ENCODE assay signal across 21 mouse cellular contexts in the genomic region with DNA sequence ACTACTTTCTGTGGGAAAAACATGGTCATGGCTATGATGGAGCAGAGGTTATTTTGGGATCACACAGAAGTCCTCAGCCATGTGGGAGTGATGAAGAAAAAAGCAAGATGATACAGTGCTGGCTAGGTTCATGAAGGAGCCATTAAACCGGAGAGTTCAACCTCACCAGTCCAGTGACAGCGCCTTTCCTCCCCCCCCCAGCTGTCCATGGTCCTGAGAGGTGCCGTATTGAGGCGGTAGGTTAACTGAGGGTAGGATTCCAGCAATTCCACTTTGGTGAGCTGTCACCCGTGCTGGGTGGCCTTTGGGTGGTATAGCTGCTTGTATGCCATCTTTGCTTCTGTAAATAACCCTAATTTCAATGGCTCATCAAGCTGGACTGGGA. TPM values are rescaled to one million over a fixed set of nuclear protein-coding genes. Genes with fewer than 3 reads are reported as not detected.
DNase-seq lines count a peak whose midpoint lies in the region; ATAC-seq and TF ChIP-seq lines count a peak whose summit lies in the region.
"Had no signal": no experiment of that assay in that cellular context is flagged by ENCODE, and none has a peak within 500 bp of the region (broad histone marks: within the 10 kb centered on the region; RNA-seq: fewer than 3 reads in every experiment).

No protein-coding gene starts in this region.

- no peak for ATAC-seq in kidney, postnatal 0 days (replicated peaks; ENCODE audit: low FRiP score, low read depth)
- ATAC-seq in G1E (ENCODE audit: extremely low read depth, insufficient number of reproducible peaks, low FRiP score, poor library complexity, severe bottlenecking): no peak
- no peak for ATAC-seq in stomach, postnatal 0 days (ENCODE audit: low FRiP score, low TSS enrichment)
- ATAC-seq in inflammation-experienced regulatory T-cells, adult 6 months: no peak
- ATAC-seq: forebrain, embryonic 13.5 days; hindbrain, embryonic 16.5 days; intestine, embryonic 16.5 days had no signal

- H3K9me3 ChIP-seq in kidney, postnatal 0 days (replicated peaks; ENCODE audit: low read length): no peaks in the 10 kb centered on the region
- H3K9me3 ChIP-seq in G1E (replicated peaks): no peaks in the 10 kb centered on the region
- no peaks in the 10 kb centered on the region for H3K9me3 ChIP-seq in stomach, postnatal 0 days (ENCODE audit: control insufficient read depth, low read length)
- H3K9me3 ChIP-seq: forebrain, embryonic 13.5 days; heart, embryonic 10.5 days; liver, embryonic 13.5 days; neural tube, embryonic 12.5 days had no signal

- 27% methylated on average over 5 of the region's 5 CpGs for WGBS in kidney, postnatal 0 days
- WGBS in stomach, postnatal 0 days: 37% methylated on average over 5 of the region's 5 CpGs

- H3K27ac ChIP-seq in kidney, postnatal 0 days: no peak overlapping the region
- no peak overlapping the region for H3K27ac ChIP-seq in stomach, postnatal 0 days (replicated peaks)
- H3K27ac ChIP-seq: forebrain, embryonic 13.5 days; heart, embryonic 10.5 days; neural tube, embryonic 12.5 days had no signal

- H3K27me3 ChIP-seq in kidney, postnatal 0 days (ENCODE audit: insufficient read depth, low read length): no peaks in the 10 kb centered on the region
- H3K27me3 ChIP-seq in G1E (ENCODE audit: insufficient read depth, low read length): peaks cover 23% of the 10 kb centered on the region
- no peaks in the 10 kb centered on the region for H3K27me3 ChIP-seq in stomach, postnatal 0 days (ENCODE audit: control insufficient read depth, insufficient read depth, low read length)
- H3K27me3 ChIP-seq: forebrain, embryonic 13.5 days; megakaryocyte, embryonic 14.5 days; neural tube, embryonic 12.5 days had no signal

- peaks cover 16% of the 10 kb centered on the region for H3K4me1 ChIP-seq in kidney, postnatal 0 days (replicated peaks; ENCODE audit: insufficient read depth, low read length)
- peaks cover 53% of the 10 kb centered on the region for H3K4me1 ChIP-seq in G1E (ENCODE audit: insufficient read depth, low read depth, low read length)
- H3K4me1 ChIP-seq in stomach, postnatal 0 days (replicated peaks; ENCODE audit: control insufficient read depth, insufficient read depth): peaks cover 4% of the 10 kb centered on the region; the same call in 1 of the 2 replicates

- H3K4me3 ChIP-seq in kidney, postnatal 0 days (replicated peaks; ENCODE audit: low read depth, low read length): no peak overlapping the region
- H3K4me3 ChIP-seq in G1E (ENCODE audit: low read depth, low read length): no peak overlapping the region
- no peak overlapping the region for H3K4me3 ChIP-seq in stomach, postnatal 0 days (ENCODE audit: low read depth, low read length)
- H3K4me3 ChIP-seq: forebrain, embryonic 13.5 days; heart, embryonic 10.5 days; liver, embryonic 13.5 days; neural tube, embryonic 12.5 days had no signal

- TF ChIP-seq EP300 in stomach, postnatal 0 days (optimal IDR thresholded peaks at IDR 0.05): no peak

- no peak overlapping the region for H3K9ac ChIP-seq in kidney, postnatal 0 days (ENCODE audit: low read depth, low read length)
- H3K9ac ChIP-seq in stomach, postnatal 0 days (ENCODE audit: low read length): no peak overlapping the region
- H3K9ac ChIP-seq: forebrain, embryonic 13.5 days; liver, embryonic 13.5 days; lung, embryonic 14.5 days; neural tube, embryonic 12.5 days had no signal

- no peak overlapping the region for H3K4me2 ChIP-seq in kidney, postnatal 0 days (ENCODE audit: low read length)
- no peak overlapping the region for H3K4me2 ChIP-seq in stomach, postnatal 0 days (replicated peaks; ENCODE audit: low read depth)
- H3K4me2 ChIP-seq: forebrain, embryonic 13.5 days; liver, embryonic 13.5 days; lung, embryonic 14.5 days; neural tube, embryonic 12.5 days had no signal

- TF ChIP-seq CTCF in kidney, postnatal 0 days (IDR thresholded peaks at IDR 0.05; ENCODE audit: low read depth): no peak
- TF ChIP-seq CTCF in G1E (IDR thresholded peaks at IDR 0.05; ENCODE audit: low read depth, low read length): no peak
- no peak for TF ChIP-seq CTCF in stomach, postnatal 0 days (IDR thresholded peaks at IDR 0.05; ENCODE audit: low read depth)

- peak; percentile 48 for DNase-seq in kidney, postnatal 0 days (ENCODE audit: low spot score)
- DNase-seq in kidney, postnatal 36 days: no peak
- DNase-seq in G1E (ENCODE audit: low spot score): peak; percentile 50
- peak; percentile 58 for DNase-seq in adipocyte (ENCODE audit: low spot score)
- DNase-seq in stomach, postnatal 0 days (ENCODE audit: low spot score): peak; percentile 46
- no peak for DNase-seq in right cerebral cortex, postnatal 4 days
- DNase-seq: cerebellum, adult 18-20 months; cerebellum, postnatal 14 days; kidney, adult 9 months; left cerebral cortex, postnatal 4 days; liver, embryonic 13.5 days; lung, embryonic 14.5 days; midbrain, embryonic 14.5 days; thymus, postnatal 25 days had no signal

- no peaks in the 10 kb centered on the region for H3K36me3 ChIP-seq in kidney, postnatal 0 days (ENCODE audit: insufficient read depth, low read length)
- H3K36me3 ChIP-seq in G1E (replicated peaks): peaks cover 8% of the 10 kb centered on the region
- no peaks in the 10 kb centered on the region for H3K36me3 ChIP-seq in stomach, postnatal 0 days (ENCODE audit: control insufficient read depth, insufficient read depth, low read length)
- H3K36me3 ChIP-seq: heart, embryonic 10.5 days; liver, embryonic 13.5 days; neural tube, embryonic 12.5 days had no signal

RNA-seq across cellular contexts. Expression of gene Klc1, which starts 2.0 kb away (rescaled TPM):
- polyA plus RNA-seq in kidney, postnatal 0 days (2015; fragmentation: Nextera tagmentation; extraction: Ambion mirVana): 52.6 and 61.3 TPM in 2 replicates
- 53.9 and 57.2 TPM in 2 replicates for total RNA-seq in G1E (2014; fragmentation: Nextera tagmentation)
- 68.2 and 70.6 TPM in 2 replicates for total RNA-seq in G1E (2017)
- polyA plus RNA-seq in G1E (2012): 65.0 and 68.9 TPM in 2 replicates
- polyA plus RNA-seq in stomach, postnatal 0 days (2015; fragmentation: Nextera tagmentation; extraction: Ambion mirVana): 55.7 and 56.7 TPM in 2 replicates
- polyA plus RNA-seq in inflammation-experienced regulatory T-cells, adult 6 months (2017; shearing (Covaris generic)): 10 to 100 TPM; 17.9 to 19.7 (median 18.3) TPM

RNA-seq across cellular contexts. Expression of gene Apopt1, which starts 43.6 kb away (rescaled TPM):
- 57.8 and 61.4 TPM in 2 replicates for polyA plus RNA-seq in kidney, postnatal 0 days (2015; fragmentation: Nextera tagmentation; extraction: Ambion mirVana)
- 109 and 121 TPM in 2 replicates for total RNA-seq in G1E (2014; fragmentation: Nextera tagmentation)
- total RNA-seq in G1E (2017): 68.7 and 71.4 TPM in 2 replicates
- polyA plus RNA-seq in G1E (2012): 315 and 317 TPM in 2 replicates
- 41.8 and 42.8 TPM in 2 replicates for polyA plus RNA-seq in stomach, postnatal 0 days (2015; fragmentation: Nextera tagmentation; extraction: Ambion mirVana)
- 10 to 100 TPM; 55.8 to 85.0 (median 74.3) TPM for polyA plus RNA-seq in inflammation-experienced regulatory T-cells, adult 6 months (2017; shearing (Covaris generic))

RNA-seq across cellular contexts. Expression of gene Bag5, which starts 43.6 kb away (rescaled TPM):
- 45.7 and 48.9 TPM in 2 replicates for polyA plus RNA-seq in kidney, postnatal 0 days (2015; fragmentation: Nextera tagmentation; extraction: Ambion mirVana)
- total RNA-seq in G1E (2014; fragmentation: Nextera tagmentation): 32.4 and 37.4 TPM in 2 replicates
- 48.5 and 52.8 TPM in 2 replicates for total RNA-seq in G1E (2017)
- 18.2 and 20.3 TPM in 2 replicates for polyA plus RNA-seq in G1E (2012)
- 34.9 and 36.9 TPM in 2 replicates for polyA plus RNA-seq in stomach, postnatal 0 days (2015; fragmentation: Nextera tagmentation; extraction: Ambion mirVana)
- 10 to 100 TPM; 22.0 to 40.1 (median 36.7) TPM for polyA plus RNA-seq in inflammation-experienced regulatory T-cells, adult 6 months (2017; shearing (Covaris generic))

RNA-seq across cellular contexts. Expression of gene Xrcc3, which starts 57.0 kb away (rescaled TPM):
- polyA plus RNA-seq in kidney, postnatal 0 days (2015; fragmentation: Nextera tagmentation; extraction: Ambion mirVana): 6.3 and 6.9 TPM in 2 replicates
- total RNA-seq in G1E (2014; fragmentation: Nextera tagmentation): 18.3 and 26.0 TPM in 2 replicates
- total RNA-seq in G1E (2017): 10.8 and 16.1 TPM in 2 replicates
- 13.5 and 21.7 TPM in 2 replicates for polyA plus RNA-seq in G1E (2012)
- polyA plus RNA-seq in stomach, postnatal 0 days (2015; fragmentation: Nextera tagmentation; extraction: Ambion mirVana): 1.8 and 3.2 TPM in 2 replicates
- polyA plus RNA-seq in inflammation-experienced regulatory T-cells, adult 6 months (2017; shearing (Covaris generic)): 1 to 10 TPM; 2.8 to 5.2 (median 4.1) TPM

RNA-seq across cellular contexts. Expression of gene Zfyve21, which starts 57.3 kb away (rescaled TPM):
- 117 and 118 TPM in 2 replicates for polyA plus RNA-seq in kidney, postnatal 0 days (2015; fragmentation: Nextera tagmentation; extraction: Ambion mirVana)
- total RNA-seq in G1E (2014; fragmentation: Nextera tagmentation): 13.8 and 21.1 TPM in 2 replicates
- total RNA-seq in G1E (2017): 32.5 and 33.9 TPM in 2 replicates
- 13.9 and 14.8 TPM in 2 replicates for polyA plus RNA-seq in G1E (2012)
- 72.0 and 72.4 TPM in 2 replicates for polyA plus RNA-seq in stomach, postnatal 0 days (2015; fragmentation: Nextera tagmentation; extraction: Ambion mirVana)
- 1 to 10 TPM; 3.5 to 6.8 (median 4.5) TPM for polyA plus RNA-seq in inflammation-experienced regulatory T-cells, adult 6 months (2017; shearing (Covaris generic))

Comparison
In these comparisons a context has a peak if more than half of its experiments do, and no peak if none do; other contexts are left out.
1. DNase-seq: peak in kidney, postnatal 0 days (single experiment), G1E (single experiment), adipocyte (single experiment) and stomach, postnatal 0 days (single experiment); none in kidney, postnatal 36 days (0 of 2) and right cerebral cortex, postnatal 4 days (single experiment).